ENCODE assay signal across 8 mouse cellular contexts in the genomic region with DNA sequence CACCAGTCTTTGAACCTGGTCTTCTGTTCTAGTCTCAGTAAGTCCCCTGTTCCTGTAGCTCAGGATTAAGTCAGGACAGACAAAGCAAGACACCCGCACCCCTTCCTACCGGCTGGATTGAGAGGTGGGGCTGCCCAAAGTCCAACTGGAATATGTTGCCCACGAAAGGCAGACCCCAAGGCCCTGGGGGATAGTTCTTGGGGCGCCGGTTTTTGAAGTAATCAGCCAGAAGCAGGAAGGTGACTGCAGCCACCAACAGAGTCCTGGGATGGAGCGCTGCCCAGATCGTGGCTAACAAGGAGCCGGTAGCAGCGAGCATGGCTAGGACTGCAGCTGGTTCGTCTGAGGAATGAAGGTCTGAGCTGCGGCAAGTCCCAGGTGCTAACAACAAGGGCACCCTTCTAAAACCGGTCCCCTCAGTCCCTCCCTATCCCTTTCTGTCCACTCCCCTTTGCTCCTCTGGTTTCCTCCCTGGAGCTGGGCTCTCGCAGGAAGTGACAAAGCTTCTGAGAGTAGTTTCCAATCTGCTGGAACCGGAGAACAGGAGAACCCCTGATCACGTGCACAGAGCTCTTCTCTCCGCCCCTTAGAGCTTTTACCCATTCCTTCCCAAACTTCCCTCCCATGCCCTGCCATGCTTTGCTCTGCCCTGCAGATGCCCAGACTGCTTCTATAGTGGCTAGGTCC. TPM values are rescaled to one million over a fixed set of nuclear protein-coding genes. Genes with fewer than 3 reads are reported as not detected.
DNase-seq lines count a peak whose midpoint lies in the region; ATAC-seq lines count a peak whose summit lies in the region.

A gene (minus strand): TSS at position 529 of the 687 bp plus-strand sequence.

- no peaks in the 10 kb centered on the region for H3K36me3 ChIP-seq in embryonic facial prominence, embryonic 10.5 days (replicated peaks)
- no peaks in the 10 kb centered on the region for H3K36me3 ChIP-seq in intestine, embryonic 16.5 days (ENCODE audit: control insufficient read depth, insufficient read depth, low read length)
- H3K36me3 ChIP-seq in megakaryocyte, embryonic 14.5 days (replicated peaks; ENCODE audit: low read length): no peaks in the 10 kb centered on the region

- WGBS in embryonic facial prominence, embryonic 10.5 days: 5% methylated on average over 16 of the region's 16 CpGs
- 1% methylated on average over 16 of the region's 16 CpGs for WGBS in intestine, embryonic 16.5 days

- H3K4me2 ChIP-seq in intestine, embryonic 16.5 days (ENCODE audit: low read depth, low read length): peak within 1 kb of the TSS; percentile 70

- ATAC-seq in granulocyte monocyte progenitor cell, adult 5-6 weeks (replicated peaks; ENCODE audit: poor library complexity, severe bottlenecking): peak; percentile 90
- peak; percentile 97 for ATAC-seq in intestine, embryonic 16.5 days

- no peaks in the 10 kb centered on the region for H3K27me3 ChIP-seq in embryonic facial prominence, embryonic 10.5 days (replicated peaks; ENCODE audit: low read depth, poor library complexity, severe bottlenecking)
- no peaks in the 10 kb centered on the region for H3K27me3 ChIP-seq in intestine, embryonic 16.5 days (replicated peaks; ENCODE audit: control insufficient read depth, insufficient read depth, low read length)
- no peaks in the 10 kb centered on the region for H3K27me3 ChIP-seq in megakaryocyte, embryonic 14.5 days (replicated peaks)

- DNase-seq in adrenal gland, postnatal 36 days: peak; percentile 49 to 53
- DNase-seq in embryonic facial prominence, embryonic 10.5 days (ENCODE audit: low spot score): peak; percentile 71
- DNase-seq in left cerebral cortex, postnatal 25 days (ENCODE audit: low spot score in 2 of 2): peak; percentile 42 to 65
- peak; percentile 5 to 21 for DNase-seq in right cerebral cortex, postnatal 36 days (ENCODE audit: low spot score in 2 of 2)
- no peak for DNase-seq in thymus, postnatal 14 days

- no peaks in the 10 kb centered on the region for H3K9me3 ChIP-seq in embryonic facial prominence, embryonic 10.5 days
- no peaks in the 10 kb centered on the region for H3K9me3 ChIP-seq in intestine, embryonic 16.5 days (ENCODE audit: control insufficient read depth, low read length)
- no peaks in the 10 kb centered on the region for H3K9me3 ChIP-seq in megakaryocyte, embryonic 14.5 days

- peak within 1 kb of the TSS; percentile 89 for H3K27ac ChIP-seq in embryonic facial prominence, embryonic 10.5 days (replicated peaks)
- H3K27ac ChIP-seq in intestine, embryonic 16.5 days (ENCODE audit: low read length): peak within 1 kb of the TSS; percentile 90

- H3K9ac ChIP-seq in intestine, embryonic 16.5 days (ENCODE audit: low read depth, low read length): peak within 1 kb of the TSS; percentile 87

- peaks cover 17% of the 10 kb centered on the region; the same call in 1 of the 2 replicates for H3K4me1 ChIP-seq in embryonic facial prominence, embryonic 10.5 days
- no peaks in the 10 kb centered on the region for H3K4me1 ChIP-seq in intestine, embryonic 16.5 days (ENCODE audit: control insufficient read depth, insufficient read depth, low read length)
- H3K4me1 ChIP-seq in megakaryocyte, embryonic 14.5 days: peaks cover 6% of the 10 kb centered on the region; the same call in 1 of the 2 replicates

- intact Hi-C loops in left cerebral cortex, postnatal 25 days (cut with DNase I): loop anchor here (5.0 to 10.0 kb wide), 2 partner anchors 39 to 132 kb away; a partner anchor contains a TSS

- H3K4me3 ChIP-seq in embryonic facial prominence, embryonic 10.5 days: peak within 1 kb of the TSS; percentile 72
- H3K4me3 ChIP-seq in intestine, embryonic 16.5 days (ENCODE audit: low read length): peak within 1 kb of the TSS; percentile 74
- H3K4me3 ChIP-seq in megakaryocyte, embryonic 14.5 days (replicated peaks): peak within 1 kb of the TSS; percentile 90

RNA-seq across cellular contexts. Expression of the gene that starts here (rescaled TPM):
- total RNA-seq in adrenal gland, postnatal 36 days (2021): 1 to 10 TPM; 5.8 to 6.6 TPM
- polyA plus RNA-seq in embryonic facial prominence, embryonic 10.5 days (2016; fragmentation: Nextera tagmentation; extraction: Ambion mirVana): 4.4 and 5.2 TPM in 2 replicates
- total RNA-seq in granulocyte monocyte progenitor cell, adult 5-6 weeks (2014; fragmentation: Nextera tagmentation): 0.52 and 1.4 TPM in 2 replicates
- total RNA-seq in granulocyte monocyte progenitor cell, adult 5-6 weeks (2017): 3.9 and 5.8 TPM in 2 replicates
- polyA plus RNA-seq in intestine, embryonic 16.5 days (2015; fragmentation: Nextera tagmentation; extraction: Ambion mirVana): 48.0 and 59.1 TPM in 2 replicates
- 10 to 100 TPM; 14.9 to 15.3 TPM for total RNA-seq in left cerebral cortex, postnatal 25 days (2021)
- polyA plus RNA-seq in megakaryocyte, embryonic 14.5 days (2012; ENCODE audit: insufficient read depth, low replicate concordance): not detected in 2 replicates
